In genomic region chr4:120649369-120650207, GRCm38 (mm10) we compare ENCODE assay signal across 8 mouse cellular contexts. TPM values are rescaled to one million over a fixed set of nuclear protein-coding genes. Genes with fewer than 3 reads are reported as not detected.
DNase-seq lines count a peak whose midpoint lies in the region; ATAC-seq lines count a peak whose summit lies in the region.
"Had no signal": no experiment of that assay in that cellular context is flagged by ENCODE, and none has a peak within 500 bp of the region (broad histone marks: within the 10 kb centered on the region; RNA-seq: fewer than 3 reads in every experiment).

No protein-coding gene starts in this region.

- no peak overlapping the region for H3K27ac ChIP-seq in midbrain, embryonic 13.5 days

- ATAC-seq in midbrain, embryonic 13.5 days, result peak; percentile 85

- 3% methylated on average over 55 of the region's 55 CpGs for WGBS in midbrain, embryonic 13.5 days

- no peaks in the 10 kb centered on the region for H3K36me3 ChIP-seq in midbrain, embryonic 13.5 days

- H3K4me3 ChIP-seq in midbrain, embryonic 13.5 days (replicated peaks), result peak overlapping the region; percentile 53
- H3K4me3 ChIP-seq: myocyte had no signal

- H3K4me2 ChIP-seq in midbrain, embryonic 13.5 days (replicated peaks), result peak overlapping the region; percentile 94

- peak; percentile 18 for DNase-seq in spleen, adult 12 weeks (ENCODE audit: low spot score)
- DNase-seq in spleen, adult 18-20 months, result no peak
- DNase-seq in cerebellum, postnatal 36 days, result peak; percentile 48 to 58
- peak; percentile 27 to 52 for DNase-seq in frontal cortex, postnatal 10 days (ENCODE audit: low spot score in 2 of 2)
- peak; percentile 53 to 56 for DNase-seq in layer of hippocampus, postnatal 14 days (ENCODE audit: low spot score in 2 of 2)
- no peak for DNase-seq in thymus, postnatal 36 days

- H3K4me1 ChIP-seq in midbrain, embryonic 13.5 days (replicated peaks), result peaks cover 11% of the 10 kb centered on the region

- peak overlapping the region; percentile 73 for H3K9ac ChIP-seq in midbrain, embryonic 13.5 days (replicated peaks)

- no peaks in the 10 kb centered on the region for H3K9me3 ChIP-seq in midbrain, embryonic 13.5 days

- H3K27me3 ChIP-seq in midbrain, embryonic 13.5 days, result peaks cover 46% of the 10 kb centered on the region

RNA-seq across cellular contexts. Expression of gene Cited4, which starts 16.8 kb away (rescaled TPM):
- 1 to 10 TPM; 2.6 to 4.0 TPM for total RNA-seq in layer of hippocampus, postnatal 14 days (2021)
- polyA plus RNA-seq in midbrain, embryonic 13.5 days (2015; fragmentation: Nextera tagmentation; extraction: Ambion mirVana), result 0.37 and 0.92 TPM in 2 replicates
- polyA plus RNA-seq: myocyte had no signal

Comparison
In these comparisons a context has a peak if more than half of its experiments do, and no peak if none do; other contexts are left out.
1. DNase-seq: peak in spleen, adult 12 weeks (single experiment), cerebellum, postnatal 36 days (2 of 2), frontal cortex, postnatal 10 days (2 of 2) and layer of hippocampus, postnatal 14 days (2 of 2); none in spleen, adult 18-20 months (0 of 2) and thymus, postnatal 36 days (0 of 2).